Mouse (Mus musculus) ES-Bruce4 (cell line): ENCODE results near the gene Mgll. TPM values are rescaled to one million over a fixed set of nuclear protein-coding genes. Genes with fewer than 3 reads are reported as not detected.

Experiments used
- H3K27ac ChIP-seq: 2 replicates; pipeline ENCODE4 v1.5.1; 2012; ENCODE audit warnings: low read length, inconsistent platforms; ENCODE audit not compliant: insufficient read depth
- H3K27me3 ChIP-seq: 2 replicates; pipeline ENCODE4 v1.6.1; 2012; ENCODE audit warnings: mild to moderate bottlenecking, low read length, inconsistent platforms; ENCODE audit not compliant: control insufficient read depth, poor library complexity, insufficient read depth, severe bottlenecking
- H3K36me3 ChIP-seq: 2 replicates; pipeline ENCODE4 v1.6.1; 2012; ENCODE audit warnings: inconsistent platforms, mild to moderate bottlenecking, low read length, moderate library complexity; ENCODE audit not compliant: control insufficient read depth, poor library complexity, insufficient read depth, severe bottlenecking
- H3K4me1 ChIP-seq: one replicate; pipeline ENCODE4 v1.8.1; 2011; ENCODE audit warnings: low read length; ENCODE audit not compliant: control insufficient read depth, insufficient read depth
- H3K4me3 ChIP-seq: 2 replicates; pipeline ENCODE4 v1.5.1; 2011; ENCODE audit warnings: low read depth, mild to moderate bottlenecking, low read length
- H3K9ac ChIP-seq: 2 replicates; pipeline ENCODE4 v1.6.1; 2012; ENCODE audit warnings: low read depth, mild to moderate bottlenecking, inconsistent platforms; ENCODE audit not compliant: poor library complexity, severe bottlenecking
- H3K9me3 ChIP-seq: replicated peaks from 2 replicates; pipeline ENCODE4 v1.6.1; 2012; ENCODE audit warnings: mild to moderate bottlenecking, low read length, inconsistent platforms; ENCODE audit not compliant: control insufficient read depth, poor library complexity, insufficient read depth, severe bottlenecking
- CTCF ChIP-seq: IDR thresholded peaks from one replicate; pipeline ENCODE4 v1.8.1; 2011; ENCODE audit warnings: low read depth, low read length
- EP300 ChIP-seq: IDR thresholded peaks from 2 replicates; pipeline ENCODE4 v1.6.1; 2011; ENCODE audit warnings: low read depth, low read length; ENCODE audit not compliant: insufficient read depth
- POLR2A ChIP-seq: IDR thresholded peaks from one replicate; pipeline ENCODE4 v1.8.1; 2011; ENCODE audit warnings: low read length; ENCODE audit not compliant: insufficient read depth
- polyA plus RNA-seq: library from polyadenylated mRNA; stranded (reverse); fragments of >200 nt; gene quantifications from 2 replicates; pipeline ENCODE4 v1.2.4, GENCODE M21; 2011; ENCODE audit warnings: low read depth; ENCODE audit not compliant: missing spikeins, insufficient read depth, insufficient read length

Gene Mgll
- polyA plus RNA-seq, 1 experiment = 3.4 TPM

DNA sequence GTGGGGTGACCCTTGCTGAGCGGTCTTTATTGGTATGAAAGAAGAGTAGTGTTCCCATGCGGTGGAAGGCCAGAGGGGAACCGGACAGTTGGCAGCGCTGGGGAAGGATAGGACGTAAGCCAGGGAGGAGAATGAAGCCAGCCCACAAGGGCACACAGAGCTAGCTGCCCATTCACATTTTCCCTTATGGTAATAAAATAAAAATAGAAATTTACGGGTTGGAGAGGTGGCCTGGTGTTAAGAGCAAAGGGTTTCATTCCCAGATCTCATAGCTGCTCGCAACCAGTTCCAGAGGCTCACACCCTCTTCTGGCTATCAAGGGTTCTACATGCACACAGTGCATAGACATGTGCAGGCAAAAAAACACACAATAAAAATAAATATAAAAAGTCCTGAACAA, 125.8 kb downstream of the Mgll start:
- no peak for TF ChIP-seq CTCF
- TF ChIP-seq POLR2A = no peak
- no peak for TF ChIP-seq EP300
- no peak overlapping the region for H3K9ac ChIP-seq

DNA sequence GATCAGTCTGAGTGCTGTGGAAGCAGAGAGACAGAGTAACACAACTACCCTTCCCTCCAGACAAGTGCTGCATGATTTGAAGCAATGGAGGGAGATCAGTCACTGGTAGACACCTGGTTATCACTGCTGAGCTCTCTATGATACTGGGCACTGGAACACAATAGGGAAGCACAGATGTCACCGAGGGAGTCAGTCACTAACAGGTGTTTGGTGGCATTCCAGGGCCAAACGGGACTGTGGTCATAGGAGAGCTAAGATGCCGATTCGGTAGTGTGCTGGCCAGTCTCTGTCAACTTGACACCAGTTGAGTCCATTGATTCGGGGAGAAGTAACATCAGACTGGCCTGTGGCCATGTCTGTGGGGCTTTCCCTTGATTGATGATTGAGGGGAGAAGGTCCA, 130.3 kb downstream of the Mgll start:
- no peaks in the 10 kb centered on the region for H3K36me3 ChIP-seq
- no peak for TF ChIP-seq EP300
- TF ChIP-seq CTCF = no peak
- no peak for TF ChIP-seq POLR2A
- no peaks in the 10 kb centered on the region for H3K27me3 ChIP-seq
- H3K9me3 ChIP-seq = no peaks in the 10 kb centered on the region
- no peaks in the 10 kb centered on the region for H3K4me1 ChIP-seq
- no peak overlapping the region for H3K9ac ChIP-seq
- no peak overlapping the region for H3K4me3 ChIP-seq
- H3K27ac ChIP-seq = no peak overlapping the region

More for the DNA sequence above, 125.8 kb downstream of the Mgll start:
- Histone ChIP-seq H3K36me3 (no peaks in the 10 kb centered on the region), H3K4me3 (no peak overlapping the region), H3K27ac (no peak overlapping the region), H3K27me3 (no peaks in the 10 kb centered on the region), H3K9me3 (no peaks in the 10 kb centered on the region), H3K4me1 (no peaks in the 10 kb centered on the region)

DNA sequence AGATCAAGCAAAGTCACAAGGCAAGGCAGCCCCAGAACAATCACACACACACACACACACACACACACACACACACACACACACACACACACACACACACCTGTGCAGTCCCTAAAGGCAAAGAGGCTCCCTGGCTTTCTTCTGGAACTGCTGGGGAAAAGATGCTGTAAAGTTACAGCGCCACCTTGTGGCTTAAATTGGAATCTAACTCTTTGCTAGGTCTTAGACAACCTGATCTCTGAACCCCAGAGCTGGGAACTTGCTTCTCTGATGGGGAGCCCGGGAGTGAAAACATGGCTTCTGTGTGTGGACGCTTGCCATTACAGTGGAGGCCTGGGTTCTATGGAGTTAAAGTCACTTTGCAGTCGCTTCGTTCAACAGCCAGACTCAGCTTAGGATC, 131.4 kb downstream of the Mgll start:
- H3K27ac ChIP-seq = no peak overlapping the region
- H3K9ac ChIP-seq = no peak overlapping the region
- no peaks in the 10 kb centered on the region for H3K36me3 ChIP-seq
- TF ChIP-seq EP300 (no peak), CTCF (peak; percentile 35)
- no peaks in the 10 kb centered on the region for H3K27me3 ChIP-seq
- no peaks in the 10 kb centered on the region for H3K9me3 ChIP-seq
- no peak overlapping the region for H3K4me3 ChIP-seq
- no peaks in the 10 kb centered on the region for H3K4me1 ChIP-seq

DNA sequence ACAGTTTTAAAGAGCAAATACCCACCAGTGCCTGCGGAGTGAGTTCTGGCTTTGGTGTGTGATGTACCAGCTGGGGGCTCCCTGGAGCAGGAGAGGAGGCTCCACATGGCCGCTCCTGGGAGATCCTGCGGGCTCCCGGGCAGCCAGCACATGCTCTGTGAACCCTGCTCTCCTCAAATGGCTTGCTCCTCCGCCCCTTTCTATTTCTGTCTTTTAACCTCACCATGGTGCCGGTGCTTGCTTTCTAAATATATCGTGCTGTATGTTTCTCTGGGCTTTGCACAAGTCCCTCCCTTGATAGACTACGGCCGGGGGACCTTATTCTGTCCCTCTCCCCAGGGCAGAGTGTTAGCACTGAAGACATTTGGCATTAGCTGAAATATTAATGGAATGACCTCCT, 133.0 kb downstream of the Mgll start:
- H3K4me1 ChIP-seq = no peaks in the 10 kb centered on the region
- H3K9ac ChIP-seq = no peak overlapping the region
- H3K4me3 ChIP-seq = no peak overlapping the region
- H3K27ac ChIP-seq = no peak overlapping the region
- H3K27me3 ChIP-seq = no peaks in the 10 kb centered on the region
- TF ChIP-seq EP300 (no peak), CTCF (peak; percentile 18), POLR2A (no peak)
- H3K36me3 ChIP-seq = no peaks in the 10 kb centered on the region
- no peaks in the 10 kb centered on the region for H3K9me3 ChIP-seq

DNA sequence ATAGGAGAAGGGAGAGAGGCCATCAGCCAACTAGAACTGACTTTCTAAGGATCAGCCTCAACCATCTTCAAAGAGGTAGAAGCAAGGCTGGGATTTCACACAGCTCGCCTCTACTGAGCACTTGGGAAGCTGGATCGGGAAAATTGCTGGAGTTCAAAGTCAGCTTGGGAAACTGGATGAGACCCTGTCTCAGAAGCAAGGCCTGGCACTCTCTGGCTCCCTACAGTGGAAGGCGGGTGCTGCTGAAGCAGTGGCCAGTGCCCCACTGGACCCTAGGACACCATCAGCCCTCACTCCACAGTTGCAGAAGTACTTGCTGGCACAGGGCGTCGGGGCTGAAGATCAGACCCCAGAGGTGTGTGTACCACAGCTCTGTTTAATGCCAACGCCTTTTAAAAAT, 133.6 kb downstream of the Mgll start:
- no peaks in the 10 kb centered on the region for H3K36me3 ChIP-seq
- TF ChIP-seq EP300 (no peak), CTCF (no peak), POLR2A (no peak)
- no peak overlapping the region for H3K4me3 ChIP-seq
- no peaks in the 10 kb centered on the region for H3K9me3 ChIP-seq
- H3K27me3 ChIP-seq = no peaks in the 10 kb centered on the region
- no peak overlapping the region for H3K9ac ChIP-seq
- no peak overlapping the region for H3K27ac ChIP-seq
- H3K4me1 ChIP-seq = no peaks in the 10 kb centered on the region

DNA sequence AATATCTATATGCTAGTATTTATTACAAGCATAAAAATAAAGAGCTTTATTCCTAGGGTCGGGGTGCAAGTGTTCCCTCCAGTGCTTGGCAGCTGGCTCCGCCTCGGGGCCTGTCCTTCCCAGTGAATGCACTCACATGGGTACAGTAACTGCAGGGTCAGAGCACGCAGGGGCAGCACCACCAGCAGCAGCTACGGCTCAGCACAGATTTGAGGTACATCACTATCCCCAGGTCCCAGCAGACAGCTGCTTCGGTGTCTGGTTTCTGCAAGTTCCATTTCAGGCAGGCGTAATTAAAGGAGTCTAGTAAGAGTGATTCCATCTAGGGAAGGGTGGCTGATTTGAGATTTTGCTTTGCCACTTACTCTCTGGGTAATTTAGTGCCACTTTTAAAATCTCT, 134.1 kb downstream of the Mgll start:
- TF ChIP-seq EP300 = no peak
- TF ChIP-seq CTCF = no peak
- no peak for TF ChIP-seq POLR2A
- no peaks in the 10 kb centered on the region for H3K9me3 ChIP-seq
- no peak overlapping the region for H3K4me3 ChIP-seq
- H3K27ac ChIP-seq = no peak overlapping the region
- H3K9ac ChIP-seq = no peak overlapping the region
- no peaks in the 10 kb centered on the region for H3K27me3 ChIP-seq
- H3K36me3 ChIP-seq = no peaks in the 10 kb centered on the region
- H3K4me1 ChIP-seq = no peaks in the 10 kb centered on the region
